Mouse (Mus musculus): ENCODE results near the gene Kmt2c. TPM values are rescaled to one million over a fixed set of nuclear protein-coding genes. Genes with fewer than 3 reads are reported as not detected.
A peak's percentile ranks its signal among the peaks of the same experiment; 100 is the strongest.

Kmt2c gene
- polyA plus RNA-seq, 1 experiment from 2014 or later: 20.4 TPM

GRCm38 (mm10) chr5:25436081-25436480 lies 62.5 kb downstream of the Kmt2c start:
- 29% methylated on average over 3 of the region's 3 CpGs for WGBS
- H3K36me3 ChIP-seq (replicated peaks): no peaks in the 10 kb centered on the region

GRCm38 (mm10) chr5:25422576-25422975 lies 76.0 kb downstream of the Kmt2c start:
- Histone ChIP-seq H3K27ac (no peak overlapping the region), H3K4me1 (no peaks in the 10 kb centered on the region), H3K4me3 (no peak overlapping the region), H3K36me3 (replicated peaks) (no peaks in the 10 kb centered on the region), H3K9me3 (no peaks in the 10 kb centered on the region), H3K4me2 (no peak overlapping the region), H3K27me3 (replicated peaks) (no peaks in the 10 kb centered on the region), H3K9ac (no peak overlapping the region)
- no peak for ATAC-seq (replicated peaks)
- WGBS: 86% methylated on average over 1 of the region's 1 CpGs

More at GRCm38 (mm10) chr5:25436081-25436480, 62.5 kb downstream of the Kmt2c start:
- Histone ChIP-seq H3K27ac (no peak overlapping the region), H3K9ac (no peak overlapping the region), H3K9me3 (no peaks in the 10 kb centered on the region), H3K4me1 (no peaks in the 10 kb centered on the region), H3K27me3 (replicated peaks) (no peaks in the 10 kb centered on the region), H3K4me3 (no peak overlapping the region), H3K4me2 (no peak overlapping the region)
- ATAC-seq (replicated peaks): peak; percentile 74; the same call in 1 of the 2 replicates

GRCm38 (mm10) chr5:25420601-25421000 lies 78.0 kb downstream of the Kmt2c start:
- 0 out of 2 replicates have a peak, but pooled peaks have one; percentile 39 for ATAC-seq (replicated peaks)
- H3K4me2 ChIP-seq: no peak overlapping the region
- WGBS: 38% methylated on average over 3 of the region's 3 CpGs
- H3K36me3 ChIP-seq (replicated peaks): no peaks in the 10 kb centered on the region
- H3K4me1 ChIP-seq: no peaks in the 10 kb centered on the region
- H3K27me3 ChIP-seq (replicated peaks): no peaks in the 10 kb centered on the region
- H3K27ac ChIP-seq: no peak overlapping the region
- H3K9ac ChIP-seq: no peak overlapping the region
- H3K4me3 ChIP-seq: no peak overlapping the region
- no peaks in the 10 kb centered on the region for H3K9me3 ChIP-seq

- H3K27me3 ChIP-seq (replicated peaks): no peaks in the 10 kb centered on the region
- H3K4me2 ChIP-seq: no peak overlapping the region
- no peak overlapping the region for H3K27ac ChIP-seq
- H3K4me1 ChIP-seq: no peaks in the 10 kb centered on the region
- no peaks in the 10 kb centered on the region for H3K9me3 ChIP-seq
- no peak overlapping the region for H3K4me3 ChIP-seq
- no peak for ATAC-seq (replicated peaks)
- no peak overlapping the region for H3K9ac ChIP-seq
- no peaks in the 10 kb centered on the region for H3K36me3 ChIP-seq (replicated peaks)
Observed at GRCm38 (mm10) chr5:25415382-25415781, 83.2 kb downstream of the Kmt2c start.

GRCm38 (mm10) chr5:25396727-25397126 lies 101.9 kb downstream of the Kmt2c start:
- no peak overlapping the region for H3K27ac ChIP-seq
- 95% methylated on average over 2 of the region's 2 CpGs for WGBS
- H3K4me3 ChIP-seq: no peak overlapping the region
- H3K4me2 ChIP-seq: no peak overlapping the region
- no peaks in the 10 kb centered on the region for H3K9me3 ChIP-seq
- no peaks in the 10 kb centered on the region for H3K4me1 ChIP-seq
- no peaks in the 10 kb centered on the region for H3K27me3 ChIP-seq (replicated peaks)
- H3K9ac ChIP-seq: no peak overlapping the region
- ATAC-seq (replicated peaks): no peak
- H3K36me3 ChIP-seq (replicated peaks): 0 out of 2 replicates have a peak, but pooled peaks cover 2% of the 10 kb centered on the region

- Histone ChIP-seq H3K9ac (no peak overlapping the region), H3K4me3 (no peak overlapping the region), H3K27me3 (replicated peaks) (no peaks in the 10 kb centered on the region), H3K4me2 (no peak overlapping the region), H3K4me1 (no peaks in the 10 kb centered on the region), H3K9me3 (no peaks in the 10 kb centered on the region), H3K36me3 (replicated peaks) (no peaks in the 10 kb centered on the region), H3K27ac (no peak overlapping the region)
- WGBS: 79% methylated on average over 2 of the region's 2 CpGs
- no peak for ATAC-seq (replicated peaks)
Observed at GRCm38 (mm10) chr5:25392655-25393054, 105.9 kb downstream of the Kmt2c start.

- ATAC-seq (replicated peaks): no peak
- no peaks in the 10 kb centered on the region for H3K27me3 ChIP-seq (replicated peaks)
- 0 out of 2 replicates have a peak, but pooled peaks cover 4% of the 10 kb centered on the region for H3K36me3 ChIP-seq (replicated peaks)
- no peak overlapping the region for H3K4me3 ChIP-seq
- no peaks in the 10 kb centered on the region for H3K9me3 ChIP-seq
- WGBS: 85% methylated on average over 11 of the region's 11 CpGs
- H3K9ac ChIP-seq: no peak overlapping the region
- no peaks in the 10 kb centered on the region for H3K4me1 ChIP-seq
- no peak overlapping the region for H3K27ac ChIP-seq
- no peak overlapping the region for H3K4me2 ChIP-seq
Observed at GRCm38 (mm10) chr5:25383581-25383980, 115.0 kb downstream of the Kmt2c start.

- no peak overlapping the region for H3K9ac ChIP-seq
- no peak for ATAC-seq (replicated peaks)
Observed at GRCm38 (mm10) chr5:25379188-25379587, 119.4 kb downstream of the Kmt2c start.

GRCm38 (mm10) chr5:25368420-25368819 lies 130.2 kb downstream of the Kmt2c start:
- no peak overlapping the region for H3K9ac ChIP-seq
- 92% methylated on average over 2 of the region's 2 CpGs for WGBS
- H3K36me3 ChIP-seq (replicated peaks): no peaks in the 10 kb centered on the region
- no peak for ATAC-seq (replicated peaks)
- no peaks in the 10 kb centered on the region for H3K27me3 ChIP-seq (replicated peaks)
- H3K4me3 ChIP-seq: no peak overlapping the region
- H3K27ac ChIP-seq: no peak overlapping the region
- H3K9me3 ChIP-seq: no peaks in the 10 kb centered on the region
- no peaks in the 10 kb centered on the region for H3K4me1 ChIP-seq
- H3K4me2 ChIP-seq: no peak overlapping the region

More at GRCm38 (mm10) chr5:25379188-25379587, 119.4 kb downstream of the Kmt2c start:
- Histone ChIP-seq H3K4me2 (no peak overlapping the region), H3K4me3 (no peak overlapping the region), H3K36me3 (replicated peaks) (no peaks in the 10 kb centered on the region), H3K9me3 (no peaks in the 10 kb centered on the region), H3K27ac (no peak overlapping the region), H3K27me3 (replicated peaks) (no peaks in the 10 kb centered on the region), H3K4me1 (no peaks in the 10 kb centered on the region)

GRCm38 (mm10) chr5:25367126-25367525 lies 131.5 kb downstream of the Kmt2c start:
- no peak for ATAC-seq (replicated peaks)
- H3K9ac ChIP-seq: no peak overlapping the region
- no peak overlapping the region for H3K4me2 ChIP-seq
- H3K36me3 ChIP-seq (replicated peaks): 0 out of 2 replicates have a peak, but pooled peaks cover under 1% of the 10 kb centered on the region
- no peaks in the 10 kb centered on the region for H3K4me1 ChIP-seq
- 86% methylated on average over 1 of the region's 1 CpGs for WGBS
- no peak overlapping the region for H3K27ac ChIP-seq
- H3K27me3 ChIP-seq (replicated peaks): no peaks in the 10 kb centered on the region
- H3K4me3 ChIP-seq: no peak overlapping the region
- no peaks in the 10 kb centered on the region for H3K9me3 ChIP-seq

- no peak overlapping the region for H3K4me2 ChIP-seq
Observed at GRCm38 (mm10) chr5:25353509-25353908, 145.1 kb downstream of the Kmt2c start.

GRCm38 (mm10) chr5:25331322-25331721 lies 167.3 kb downstream of the Kmt2c start:
- no peaks in the 10 kb centered on the region for H3K4me1 ChIP-seq
- no peaks in the 10 kb centered on the region for H3K9me3 ChIP-seq
- peaks cover 8% of the 10 kb centered on the region for H3K36me3 ChIP-seq (replicated peaks)
- no peak overlapping the region for H3K4me3 ChIP-seq
- no peak overlapping the region for H3K4me2 ChIP-seq
- WGBS: 93% methylated on average over 2 of the region's 2 CpGs
- no peak overlapping the region for H3K27ac ChIP-seq
- no peaks in the 10 kb centered on the region for H3K27me3 ChIP-seq (replicated peaks)
- ATAC-seq (replicated peaks): no peak
- no peak overlapping the region for H3K9ac ChIP-seq

More at GRCm38 (mm10) chr5:25353509-25353908, 145.1 kb downstream of the Kmt2c start:
- 80% methylated on average over 2 of the region's 2 CpGs for WGBS
- Histone ChIP-seq H3K4me3 (no peak overlapping the region), H3K9me3 (no peaks in the 10 kb centered on the region), H3K27me3 (replicated peaks) (no peaks in the 10 kb centered on the region), H3K27ac (no peak overlapping the region), H3K9ac (no peak overlapping the region), H3K4me1 (no peaks in the 10 kb centered on the region), H3K36me3 (replicated peaks) (peaks cover 5% of the 10 kb centered on the region; the same call in 1 of the 2 replicates)
- no peak for ATAC-seq (replicated peaks)

- 91% methylated on average over 6 of the region's 6 CpGs for WGBS
- Histone ChIP-seq H3K4me3 (no peak overlapping the region), H3K4me1 (no peaks in the 10 kb centered on the region), H3K9me3 (no peaks in the 10 kb centered on the region), H3K27ac (no peak overlapping the region), H3K4me2 (no peak overlapping the region), H3K9ac (no peak overlapping the region), H3K27me3 (replicated peaks) (no peaks in the 10 kb centered on the region), H3K36me3 (replicated peaks) (peaks cover 55% of the 10 kb centered on the region)
- no peak for ATAC-seq (replicated peaks)
Observed at GRCm38 (mm10) chr5:25313881-25314280, 184.7 kb downstream of the Kmt2c start.

Data from midbrain, embryonic 15.5 days (tissue).